Mouse (Mus musculus): ENCODE measurements around the gene Dock6. TPM values are rescaled to one million over a fixed set of nuclear protein-coding genes. Genes with fewer than 3 reads are reported as not detected.
"Not testable (repeated sequence)": the region's sequence is repeated elsewhere in the genome, so short reads cannot be mapped to it uniquely, and the experiment has no call there.

The Dock6 gene
- polyA plus RNA-seq (2012; rRNA removed), result 89.2 and 102 TPM in 2 replicates

DNA sequence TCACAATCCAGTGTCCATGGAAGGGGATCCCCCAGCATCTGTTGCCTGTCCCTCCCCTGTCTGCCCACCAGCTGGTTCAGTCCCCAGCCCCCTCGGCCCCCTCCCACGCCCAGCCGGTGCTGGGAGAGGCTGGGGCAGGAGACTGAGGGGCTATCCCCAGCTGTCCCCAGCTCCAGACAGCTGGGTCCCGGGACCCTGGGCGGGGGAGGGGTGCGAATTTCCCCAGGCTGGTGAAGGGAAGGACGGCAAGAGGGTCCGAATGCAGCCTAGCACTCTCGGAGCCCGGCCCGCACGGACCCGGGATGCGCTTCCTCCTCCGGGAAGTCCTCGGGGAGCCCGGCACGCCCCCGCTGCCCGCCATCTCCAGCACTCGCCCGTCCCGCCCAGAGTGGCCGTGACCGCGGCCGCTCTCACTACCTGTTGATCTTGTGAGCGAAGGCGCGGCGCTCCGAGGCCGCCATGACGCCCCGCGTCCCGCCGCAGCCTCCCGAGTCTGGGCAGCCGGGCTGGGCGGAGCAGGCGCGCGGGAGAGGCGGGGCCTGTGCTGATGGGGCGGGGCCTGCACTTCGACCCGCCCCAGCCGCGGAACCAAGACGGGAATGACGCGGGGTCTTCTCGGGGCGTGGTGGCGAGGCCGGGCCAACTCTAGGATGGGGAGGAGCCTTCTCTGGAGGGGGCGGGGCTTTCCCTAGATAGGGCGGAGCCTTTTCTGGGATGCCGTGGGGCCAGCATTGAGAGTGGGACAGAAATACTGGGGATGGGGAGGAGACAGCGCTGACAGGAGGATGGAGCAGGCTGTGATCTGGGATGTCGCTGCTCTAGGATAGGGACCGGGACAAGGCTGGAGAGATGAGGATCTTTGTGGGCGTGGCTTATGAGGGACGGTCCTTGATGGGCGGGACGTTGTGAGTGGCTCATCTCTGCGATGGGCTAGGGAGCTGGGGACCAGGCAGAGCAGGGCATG lies at the start of gene Dock6:
Gene Dock6 (minus strand): TSS at position 508 of the 964 bp plus-strand sequence.
- peak; percentile 75 for DNase-seq (ENCODE audit: low spot score)

DNA sequence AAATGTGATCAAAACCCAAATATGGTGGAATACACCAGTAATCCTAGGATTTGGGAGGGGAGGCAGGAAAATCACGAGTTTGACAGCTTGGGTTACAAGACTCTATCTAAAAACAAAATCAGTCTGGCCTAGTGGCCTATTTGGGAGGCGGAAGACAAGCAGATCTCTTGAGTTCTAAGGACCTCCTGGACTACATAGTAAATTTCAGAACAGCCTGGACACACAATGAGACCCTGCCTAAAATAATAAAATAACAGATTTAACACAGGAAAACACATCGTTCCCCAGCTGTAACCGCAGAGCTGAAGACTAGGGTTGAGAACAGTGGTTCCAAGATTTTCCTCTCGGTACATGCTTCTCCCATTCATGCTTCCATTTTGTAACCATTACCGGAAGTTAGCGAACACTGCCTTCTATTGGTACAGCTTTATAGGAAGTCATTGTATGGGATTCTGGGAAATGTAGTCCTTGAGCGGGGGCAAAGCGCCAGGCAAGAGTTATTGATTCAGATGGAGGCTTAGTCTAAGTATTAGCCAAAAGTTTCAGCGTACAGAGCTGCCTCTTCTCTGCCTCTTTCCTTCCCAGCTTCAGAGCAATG lies 48.9 kb upstream of the Dock6 start:
- no peak for DNase-seq (ENCODE audit: low spot score)

DNA sequence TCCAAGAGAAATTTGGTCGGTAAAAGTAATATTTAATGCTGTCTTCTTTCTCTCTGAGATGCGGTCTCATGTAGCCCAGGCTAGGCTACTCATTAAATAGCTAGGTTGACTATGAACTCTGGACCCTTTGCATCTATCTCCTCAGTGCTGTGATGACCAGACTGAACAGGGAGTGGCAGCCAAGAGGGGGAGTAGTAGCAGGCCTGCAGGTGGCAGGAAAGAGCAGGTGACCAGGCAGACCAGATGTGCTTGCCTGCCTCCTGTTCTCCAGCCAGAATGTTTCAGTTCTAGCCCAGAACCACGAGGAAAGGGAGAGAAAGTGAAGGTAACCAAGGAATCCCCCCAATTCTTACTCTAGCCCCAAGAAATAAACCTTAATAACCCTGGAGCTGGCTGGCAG lies 36.8 kb upstream of the Dock6 start:
- no peak for DNase-seq (ENCODE audit: low spot score)

DNA sequence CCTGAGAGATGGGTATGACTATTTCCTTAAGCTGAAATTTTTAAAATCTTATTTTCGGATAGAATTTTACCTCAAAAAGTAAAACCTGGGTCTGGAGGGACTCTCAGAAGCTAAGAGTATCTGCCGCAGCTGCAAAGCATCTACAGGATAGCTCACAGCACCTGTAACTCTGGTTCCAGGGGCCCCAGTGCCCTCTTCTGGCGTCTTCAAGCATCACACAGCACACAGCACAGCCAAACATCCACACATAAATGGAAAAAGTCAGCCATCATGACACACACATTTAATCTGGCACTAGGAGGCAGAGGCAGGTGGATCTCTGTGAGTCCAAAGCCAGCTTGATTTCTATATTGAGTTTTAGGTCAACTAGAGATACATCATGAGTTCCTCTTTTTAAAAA lies 24.2 kb upstream of the Dock6 start:
- DNase-seq (ENCODE audit: low spot score), result no peak

DNA sequence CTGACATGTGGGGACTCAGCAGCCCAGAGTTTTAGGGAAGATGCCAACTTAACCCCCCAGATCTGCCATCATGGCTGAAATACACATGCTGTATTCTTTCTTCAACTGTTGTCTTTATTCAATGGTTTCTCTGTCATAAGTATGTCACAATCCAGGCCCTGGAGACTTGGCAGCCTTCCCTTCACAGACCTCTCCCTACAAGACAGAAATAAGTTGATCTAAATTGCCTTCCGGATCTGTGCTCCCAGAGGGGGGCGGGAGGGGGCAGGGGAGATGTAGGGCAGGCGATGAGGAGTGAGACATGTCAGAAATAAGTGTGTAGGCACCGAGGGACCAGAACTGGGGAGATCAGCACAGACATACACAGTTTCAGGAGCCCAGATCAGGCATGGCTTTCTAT lies 19.8 kb upstream of the Dock6 start:
- no peak for DNase-seq (ENCODE audit: low spot score)

DNA sequence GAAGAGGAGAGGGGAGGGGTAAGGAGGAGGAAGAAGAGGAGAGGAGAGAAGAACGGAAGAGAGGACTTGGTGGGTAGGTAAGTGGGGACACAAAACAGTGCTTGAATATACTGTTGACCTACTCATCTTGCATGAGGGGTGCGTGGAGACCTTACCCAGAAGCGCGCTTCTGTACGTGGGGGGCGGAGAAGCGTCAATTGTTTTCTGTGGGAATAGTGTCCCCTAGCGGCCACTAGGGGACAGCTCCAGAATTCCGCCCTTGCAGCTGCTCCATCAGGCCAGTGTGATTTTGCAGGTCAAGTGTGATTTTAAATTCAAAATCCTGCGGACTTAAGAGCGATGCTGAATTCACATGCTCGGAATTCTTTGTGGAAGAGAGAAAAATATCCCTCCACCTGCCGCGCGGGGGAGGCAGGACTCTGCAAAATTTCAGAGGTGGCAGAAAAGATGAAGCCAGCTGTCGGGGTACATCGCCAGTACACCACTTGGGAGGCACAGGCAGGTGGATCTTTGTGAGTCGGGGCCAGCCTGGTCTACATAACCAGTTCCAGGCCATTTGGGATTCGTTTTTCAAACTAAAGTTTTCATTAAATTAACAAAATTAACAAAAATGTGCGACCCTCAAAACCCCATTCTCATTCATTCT lies 18.6 kb upstream of the Dock6 start:
- DNase-seq (ENCODE audit: low spot score), result no peak

DNA sequence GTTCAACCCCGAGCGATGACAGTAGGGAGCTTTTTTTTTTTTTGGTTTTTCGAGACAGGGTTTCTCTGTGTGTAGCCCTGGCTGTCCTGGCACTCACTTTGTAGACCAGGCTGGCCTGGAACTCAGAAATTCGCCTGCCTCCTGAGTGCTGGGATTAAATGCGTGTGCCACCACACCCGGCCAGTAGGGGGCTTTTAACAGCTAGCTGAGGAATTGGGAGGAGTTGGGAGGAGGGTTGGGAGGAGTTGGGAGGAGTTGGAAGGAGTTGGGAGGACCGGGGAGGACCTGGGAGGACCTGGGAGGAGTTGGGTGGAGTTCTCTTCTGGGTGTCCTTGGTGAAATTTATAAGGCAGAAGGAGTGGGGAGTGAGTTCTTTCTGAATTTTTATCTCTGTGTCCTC lies 16.9 kb upstream of the Dock6 start:
- DNase-seq (ENCODE audit: low spot score), result not testable (repeated sequence)

DNA sequence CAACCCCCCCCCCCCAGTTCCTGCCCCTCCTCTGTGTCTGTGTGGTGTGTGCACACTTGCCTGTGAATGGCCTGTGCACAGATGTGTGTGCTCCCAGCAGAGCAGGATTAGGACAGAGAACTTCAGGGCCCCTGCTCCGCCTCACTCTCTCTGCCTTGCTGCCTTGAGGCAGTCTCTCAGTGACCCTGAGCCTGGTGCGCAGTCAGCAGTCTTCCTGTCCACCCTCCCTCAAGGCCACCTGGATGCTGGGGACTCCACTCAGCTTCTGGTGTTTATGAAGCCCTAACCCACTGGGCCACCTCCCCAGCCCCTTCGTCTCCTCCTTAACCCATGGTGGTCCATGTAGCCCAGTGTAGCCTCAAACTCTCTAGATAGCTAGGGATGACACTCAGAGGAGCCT lies 15.3 kb upstream of the Dock6 start:
- no peak for DNase-seq (ENCODE audit: low spot score)

DNA sequence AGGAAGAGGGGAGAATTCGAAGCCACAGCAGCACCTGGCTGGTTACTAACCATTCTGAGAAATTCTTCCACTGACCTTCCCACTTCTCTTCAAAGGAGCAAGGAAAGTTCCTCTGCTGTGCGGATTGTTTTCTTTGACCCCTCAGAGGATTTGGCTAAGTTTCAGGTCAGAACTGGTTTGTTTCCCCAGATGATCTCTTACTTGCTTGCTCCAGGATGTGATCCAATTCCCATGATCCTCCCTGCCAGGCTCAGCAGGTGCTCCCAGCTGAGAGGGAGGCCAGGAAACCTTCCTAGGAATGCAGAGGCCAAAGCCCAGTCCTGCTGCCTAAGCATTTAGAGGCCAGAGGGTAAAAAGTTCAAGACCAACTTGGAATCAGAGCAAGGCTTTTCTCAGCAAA lies 14.2 kb upstream of the Dock6 start:
- DNase-seq (ENCODE audit: low spot score), result no peak

DNA sequence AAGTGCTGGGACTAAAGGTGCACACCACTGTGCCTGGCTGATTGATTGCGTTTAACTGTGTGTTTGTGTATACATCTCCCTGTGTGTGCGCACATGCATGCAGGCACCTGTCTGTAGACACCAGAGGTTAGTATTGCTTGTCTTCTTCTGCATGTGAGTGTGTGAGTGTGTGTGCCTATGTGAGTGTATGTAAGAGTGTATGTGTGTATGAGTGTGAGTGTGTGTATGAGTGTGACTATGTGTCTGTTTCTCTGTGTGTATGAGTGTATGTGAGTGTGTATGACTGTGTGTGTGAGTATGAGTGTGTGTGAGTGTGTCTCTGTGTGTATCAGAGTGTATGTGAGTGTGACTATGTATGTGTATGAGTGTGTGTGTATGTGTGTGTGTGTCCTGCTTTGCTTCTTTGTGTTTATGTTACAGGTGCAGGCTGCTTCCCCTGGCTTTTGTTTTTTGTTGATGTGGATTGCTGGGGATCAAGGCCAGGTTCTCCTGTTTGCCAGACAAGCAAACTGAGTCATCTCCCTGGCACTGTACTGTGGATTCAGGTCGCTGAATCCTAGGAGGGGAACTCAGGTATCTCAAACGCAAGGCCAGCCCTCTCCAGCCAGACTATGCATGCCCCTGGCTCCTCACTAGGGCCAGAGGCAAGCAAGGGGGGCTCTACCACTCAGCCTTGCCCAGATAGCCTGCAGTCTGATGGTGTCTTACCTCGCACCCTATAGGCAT lies 13.4 kb upstream of the Dock6 start:
- no peak for DNase-seq (ENCODE audit: low spot score)

DNA sequence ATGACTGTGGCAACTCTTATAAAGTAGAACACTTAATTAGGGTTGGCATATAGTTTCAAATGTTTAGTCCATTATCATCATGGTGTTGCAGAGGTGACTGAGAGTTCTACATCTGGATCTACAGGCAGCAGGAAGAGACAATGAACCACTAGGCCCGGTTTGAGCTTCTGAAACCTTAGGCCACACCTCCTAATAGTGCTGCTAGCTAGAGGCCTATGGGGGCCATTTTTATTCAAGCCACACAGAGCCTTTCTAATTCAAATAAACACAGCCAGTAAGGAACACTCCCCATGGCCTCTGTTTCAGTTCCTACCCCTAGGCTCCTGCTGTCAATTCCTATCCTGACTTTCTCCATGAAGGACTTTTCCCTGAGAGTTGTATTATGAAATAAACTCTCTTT lies 9.7 kb upstream of the Dock6 start:
- DNase-seq (ENCODE audit: low spot score), result no peak

DNA sequence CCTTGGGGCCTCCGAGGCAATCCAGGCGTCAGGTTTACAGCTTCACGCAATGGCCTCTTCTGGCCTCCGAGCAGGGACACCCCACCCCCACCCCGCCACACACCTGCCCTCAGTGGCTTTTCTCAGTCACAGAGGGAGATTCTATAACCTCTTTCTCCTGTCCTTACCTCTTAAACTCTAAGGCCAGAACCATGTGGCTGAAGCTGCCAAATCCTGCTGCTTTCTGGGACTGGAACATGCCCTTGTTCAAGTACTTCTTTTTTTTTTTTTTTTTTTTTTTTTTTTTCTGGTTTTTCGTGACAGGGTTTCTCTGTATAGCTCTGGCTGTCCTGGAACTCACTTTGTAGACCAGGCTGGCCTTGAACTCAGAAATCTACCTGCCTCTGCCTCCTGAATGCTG lies 7.9 kb upstream of the Dock6 start:
- DNase-seq (ENCODE audit: low spot score), result not testable (repeated sequence)

DNA sequence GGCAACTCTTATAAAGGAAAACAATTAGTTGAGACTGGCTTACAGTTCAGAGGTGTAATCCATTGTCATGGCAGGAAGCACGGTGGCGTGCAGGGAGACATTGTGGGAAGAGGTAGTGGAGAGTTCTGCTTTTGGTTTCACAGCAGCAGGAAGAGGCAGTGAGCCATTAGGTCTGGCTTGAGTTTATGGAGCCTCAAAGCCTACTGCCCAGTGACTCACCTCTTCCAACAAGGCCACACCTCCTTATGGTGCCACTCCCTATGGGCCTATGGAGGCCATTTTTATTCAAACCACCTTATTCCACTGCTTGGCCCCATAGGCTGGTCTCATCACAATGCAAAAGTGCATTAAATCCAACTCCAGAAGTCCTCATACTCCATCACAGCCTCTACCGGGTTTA lies 7.2 kb upstream of the Dock6 start:
- DNase-seq (ENCODE audit: low spot score), result no peak

DNA sequence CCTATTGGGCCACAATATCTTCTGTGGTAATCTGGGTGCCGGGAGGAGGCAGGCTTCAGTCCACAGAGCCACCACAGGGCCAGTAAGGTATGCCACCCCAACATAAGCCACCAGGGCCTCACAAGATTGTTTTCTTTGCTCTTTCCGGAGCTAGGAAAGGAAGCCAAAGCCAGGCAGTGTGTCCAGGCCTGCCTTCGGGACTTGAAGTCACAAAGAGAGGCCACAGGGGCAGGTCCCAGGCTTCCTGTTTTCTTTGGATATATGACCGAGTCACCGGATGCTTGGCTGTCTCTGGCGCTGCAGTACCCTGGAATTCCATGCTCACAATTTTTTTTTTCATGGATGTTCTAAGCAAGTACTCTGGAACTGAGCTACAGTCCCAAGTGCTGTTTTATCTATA lies 5.6 kb upstream of the Dock6 start:
- no peak for DNase-seq (ENCODE audit: low spot score)

DNA sequence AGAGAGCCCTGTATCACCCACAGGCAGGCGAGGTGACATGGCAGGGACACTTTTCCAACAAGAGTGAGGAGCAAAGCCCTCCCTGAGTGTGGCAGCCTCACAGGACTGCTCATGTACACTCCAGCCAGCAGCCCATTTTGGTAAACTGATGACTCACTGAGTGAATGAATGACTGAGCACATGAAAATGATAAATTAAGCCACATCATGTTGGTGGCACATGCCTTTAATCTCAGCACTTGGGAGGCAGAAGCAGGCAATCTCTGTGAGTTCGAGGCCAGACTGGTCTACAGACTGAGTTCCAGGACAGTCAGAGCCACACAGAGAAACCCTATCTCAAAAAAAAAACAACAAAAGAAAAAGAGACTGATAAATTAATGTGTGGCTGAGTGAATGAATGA lies 5.1 kb upstream of the Dock6 start:
- DNase-seq (ENCODE audit: low spot score), result no peak

DNA sequence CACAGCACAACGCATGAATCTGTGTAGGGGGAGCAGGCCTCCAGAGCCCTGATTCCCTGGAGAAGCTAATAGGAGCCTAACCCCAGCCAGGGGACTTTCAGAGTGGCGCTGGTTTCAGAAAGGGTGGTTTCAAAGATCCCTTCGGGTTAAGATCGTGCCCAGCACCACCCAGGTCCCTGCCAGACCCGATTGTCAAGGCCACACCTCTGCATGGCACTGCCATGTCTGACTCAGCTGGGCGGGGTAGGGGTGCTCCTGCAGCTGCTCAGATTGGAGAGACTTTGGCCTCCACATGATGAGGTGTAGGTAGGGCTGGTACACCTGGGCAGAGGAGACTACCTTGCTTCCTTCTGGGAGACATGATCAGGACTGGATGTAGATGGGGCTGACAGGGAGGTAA lies 2.5 kb upstream of the Dock6 start:
- DNase-seq (ENCODE audit: low spot score), result no peak

DNA sequence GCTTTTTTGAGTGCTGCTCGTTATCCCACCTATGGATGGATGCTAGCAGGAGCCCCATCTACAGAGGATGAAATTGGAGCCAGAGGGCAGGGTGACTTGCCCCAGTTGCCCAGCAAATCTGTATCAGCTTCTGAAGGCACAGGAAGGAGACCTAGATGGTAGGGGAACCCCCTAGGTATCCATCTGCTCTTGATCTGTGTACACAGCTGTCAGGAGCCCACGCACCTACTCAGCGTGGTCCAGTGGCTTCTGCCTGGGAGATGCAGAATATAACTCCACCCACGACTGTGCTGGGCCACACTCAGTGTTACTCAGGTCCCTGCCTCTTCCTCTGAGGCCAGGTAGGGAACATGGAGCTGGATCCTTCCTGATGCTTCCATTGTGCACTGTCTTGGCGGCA lies 1.5 kb upstream of the Dock6 start:
- no peak for DNase-seq (ENCODE audit: low spot score)

DNA sequence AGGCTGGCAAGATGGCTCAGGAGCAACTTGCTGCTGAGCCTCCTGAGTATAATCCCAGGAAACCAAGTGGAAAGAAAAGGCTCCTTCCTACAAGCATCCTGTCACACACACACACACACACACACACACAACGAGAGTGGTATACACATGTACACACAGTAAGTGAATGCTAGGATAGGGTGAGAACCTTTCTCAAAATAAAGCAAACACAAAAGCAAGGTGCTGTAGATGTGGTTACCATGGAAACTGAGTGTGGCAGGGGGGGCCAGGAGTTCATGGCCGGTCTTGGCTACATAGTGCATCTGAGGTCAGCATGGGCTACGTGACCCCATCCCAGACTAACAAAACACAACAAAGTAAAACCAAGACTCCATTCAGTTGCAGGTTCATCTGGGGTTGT lies 1.4 kb downstream of the Dock6 start:
- DNase-seq (ENCODE audit: low spot score), result no peak

DNA sequence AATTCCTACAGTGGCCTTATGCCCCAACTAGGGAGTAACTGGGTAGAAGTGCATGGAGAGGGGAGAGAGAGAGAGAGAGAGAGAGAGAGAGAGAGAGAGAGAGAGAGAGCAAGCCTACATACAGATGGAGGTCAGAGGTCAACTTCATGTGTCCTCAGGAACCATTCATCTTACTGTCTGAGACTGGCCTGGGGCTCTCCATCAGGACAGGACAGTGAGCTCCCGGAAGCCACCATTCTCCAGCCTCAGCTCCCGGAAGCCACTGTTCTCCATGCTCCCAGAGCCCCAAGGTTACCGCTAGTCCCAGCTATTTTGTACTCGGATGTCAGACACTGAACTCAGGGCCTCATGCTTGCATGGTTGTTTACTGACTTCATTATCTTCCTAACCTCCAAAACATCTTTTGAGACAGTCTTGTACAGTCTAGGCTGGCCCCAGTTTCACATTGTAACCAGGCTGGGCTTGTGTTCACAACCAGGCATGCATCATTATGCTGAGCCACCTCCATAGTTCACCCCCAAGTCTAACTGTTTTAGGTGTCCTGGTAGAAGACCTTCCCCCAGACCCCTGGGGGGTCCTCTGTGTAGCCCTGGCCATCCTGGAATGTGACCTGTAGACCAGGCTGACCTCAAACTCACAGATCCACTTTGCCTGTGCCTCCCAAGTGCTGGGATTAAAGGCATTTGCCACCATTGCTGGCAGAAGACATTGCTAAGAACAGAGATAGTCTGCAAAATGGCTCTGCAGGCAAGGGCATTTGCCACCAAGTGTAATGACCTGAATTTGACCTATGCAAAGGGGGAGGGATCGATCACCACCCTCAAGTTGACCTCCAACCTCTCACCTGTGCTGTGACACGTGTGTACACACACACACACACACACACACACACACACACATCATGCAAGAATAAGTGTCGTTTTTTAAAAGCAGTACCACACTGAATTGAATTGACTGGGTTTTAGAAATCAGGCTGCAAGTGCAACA lies 2.5 kb downstream of the Dock6 start:
- DNase-seq (ENCODE audit: low spot score), result no peak

DNA sequence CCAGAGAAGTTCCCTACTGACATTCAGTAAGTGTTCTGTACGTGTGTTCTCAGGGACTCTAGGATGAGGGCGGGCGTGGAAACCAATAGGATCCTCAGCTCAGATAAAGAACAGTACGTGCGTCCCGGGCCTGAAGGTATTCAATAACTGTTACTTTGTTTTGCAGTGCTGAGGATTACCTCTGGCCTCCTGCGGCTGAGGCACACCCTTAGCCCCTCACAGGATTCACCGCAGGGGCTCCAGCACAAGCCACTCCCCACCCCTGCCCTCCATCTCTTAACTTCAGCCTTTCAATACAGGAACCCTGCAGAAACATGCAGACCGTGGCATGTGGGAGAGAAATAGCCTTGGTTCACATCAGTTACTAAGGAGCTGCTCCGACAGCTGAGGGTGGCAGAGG lies 4.5 kb downstream of the Dock6 start:
- DNase-seq (ENCODE audit: low spot score), result no peak

DNA sequence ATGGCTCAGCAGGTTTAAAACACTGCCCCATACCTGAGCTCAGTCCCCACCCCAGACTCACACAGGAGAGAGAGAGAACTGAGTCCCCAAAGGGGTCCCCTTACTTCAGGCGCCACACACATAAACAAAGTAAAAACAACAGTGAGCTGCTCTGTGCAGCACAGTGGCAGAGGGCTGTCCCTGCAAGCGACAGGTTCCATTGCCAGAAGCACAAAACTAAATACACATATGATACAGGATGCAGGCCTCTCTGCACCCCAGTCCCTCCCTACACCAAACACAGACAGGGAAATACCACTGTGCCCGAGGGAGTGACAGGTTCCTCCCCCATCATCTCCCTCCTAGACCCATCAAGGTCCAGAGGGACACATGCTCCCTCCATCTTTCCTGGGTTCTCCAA lies 5.0 kb downstream of the Dock6 start:
- no peak for DNase-seq (ENCODE audit: low spot score)
